Mouse (Mus musculus): ENCODE measurements around the gene Pbx4.

Gene Pbx4

GRCm38 (mm10) chr8:69899876-69900275 lies 67.6 kb downstream of the Pbx4 start:
- no peak for DNase-seq (ENCODE audit: inconsistent ontology term)

- no peak for DNase-seq (ENCODE audit: inconsistent ontology term)
Observed at GRCm38 (mm10) chr8:69900895-69901451, 68.7 kb downstream of the Pbx4 start.

GRCm38 (mm10) chr8:69901484-69902162 lies 69.3 kb downstream of the Pbx4 start:
- DNase-seq (ENCODE audit: inconsistent ontology term): peak; percentile 94

- peak; percentile 22 for DNase-seq (ENCODE audit: inconsistent ontology term)
Observed at GRCm38 (mm10) chr8:69902163-69903062, 70.1 kb downstream of the Pbx4 start, which contains the start of the genes Tssk6, Ndufa13 and Yjefn3. Gene Tssk6 (plus strand): TSS chr8:69902184. Gene Ndufa13 (minus strand): TSS chr8:69902558. Gene Yjefn3 (minus strand): TSS chr8:69902712.

- DNase-seq (ENCODE audit: inconsistent ontology term): peak; percentile 99
Observed at GRCm38 (mm10) chr8:69903063-69903542, 70.8 kb downstream of the Pbx4 start.

GRCm38 (mm10) chr8:69904096-69904495 lies 71.8 kb downstream of the Pbx4 start:
- no peak for DNase-seq (ENCODE audit: inconsistent ontology term)

- DNase-seq (ENCODE audit: inconsistent ontology term): no peak
Observed at GRCm38 (mm10) chr8:69906260-69906659, 74.0 kb downstream of the Pbx4 start.

- no peak for DNase-seq (ENCODE audit: inconsistent ontology term)
Observed at GRCm38 (mm10) chr8:69907106-69907505, 74.8 kb downstream of the Pbx4 start.

- no peak for DNase-seq (ENCODE audit: inconsistent ontology term)
Observed at GRCm38 (mm10) chr8:69911917-69912316, 79.6 kb downstream of the Pbx4 start.

GRCm38 (mm10) chr8:69912478-69913074 lies 80.3 kb downstream of the Pbx4 start:
- no peak for DNase-seq (ENCODE audit: inconsistent ontology term)

- no peak for DNase-seq (ENCODE audit: inconsistent ontology term)
Observed at GRCm38 (mm10) chr8:69914526-69914925, 82.2 kb downstream of the Pbx4 start.

GRCm38 (mm10) chr8:69915748-69916147 lies 83.5 kb downstream of the Pbx4 start:
- DNase-seq (ENCODE audit: inconsistent ontology term): peak; percentile 75

- no peak for DNase-seq (ENCODE audit: inconsistent ontology term)
Observed at GRCm38 (mm10) chr8:69918506-69918905, 86.2 kb downstream of the Pbx4 start.

- DNase-seq (ENCODE audit: inconsistent ontology term): peak; percentile 74
Observed at GRCm38 (mm10) chr8:69919010-69919409, 86.7 kb downstream of the Pbx4 start.

GRCm38 (mm10) chr8:69919876-69920662 lies 87.8 kb downstream of the Pbx4 start:
- DNase-seq (ENCODE audit: inconsistent ontology term): peak; percentile 73

GRCm38 (mm10) chr8:69921141-69921540 lies 88.8 kb downstream of the Pbx4 start:
- DNase-seq (ENCODE audit: inconsistent ontology term): no peak

Data from Muller cell, postnatal 12 days (primary cell).